Mouse (Mus musculus): ENCODE measurements at regions not wholly inside any gene's neighbourhood (a gene's known extent, or its start where the extent isn't known, plus 50 kb on each side); places are given as distances from the start of the nearest gene placed in this dataset.

GRCm38 (mm10) chr12:92509494-92509893, 660.5 kb upstream of the Sel1l start:
- DNase-seq (ENCODE audit: low read depth, low spot score): no peak

GRCm38 (mm10) chr12:92508796-92509489, 660.0 kb upstream of the Sel1l start:
- no peak for DNase-seq (ENCODE audit: low read depth, low spot score)

GRCm38 (mm10) chr12:92483984-92484383, 635.0 kb upstream of the Sel1l start:
- DNase-seq (ENCODE audit: low read depth, low spot score): no peak

GRCm38 (mm10) chr12:92474293-92475062, 625.5 kb upstream of the Sel1l start:
- no peak for DNase-seq (ENCODE audit: low read depth, low spot score)

GRCm38 (mm10) chr12:92451110-92451818, 602.3 kb upstream of the Sel1l start:
- DNase-seq (ENCODE audit: low read depth, low spot score): no peak

- no peak for DNase-seq (ENCODE audit: low read depth, low spot score)
Measured at GRCm38 (mm10) chr12:92418458-92418857, 569.5 kb upstream of the Sel1l start.

GRCm38 (mm10) chr12:92405506-92405905, 556.5 kb upstream of the Sel1l start:
- no peak for DNase-seq (ENCODE audit: low read depth, low spot score)

GRCm38 (mm10) chr12:92400987-92401386, 552.0 kb upstream of the Sel1l start:
- no peak for DNase-seq (ENCODE audit: low read depth, low spot score)

- DNase-seq (ENCODE audit: low read depth, low spot score): no peak
Measured at GRCm38 (mm10) chr12:92386195-92386594, 537.2 kb upstream of the Sel1l start.

- DNase-seq (ENCODE audit: low read depth, low spot score): no peak
Measured at GRCm38 (mm10) chr12:92384266-92384937, 535.4 kb upstream of the Sel1l start.

- DNase-seq (ENCODE audit: low read depth, low spot score): no peak
Measured at GRCm38 (mm10) chr12:92379130-92379529, 530.2 kb upstream of the Sel1l start.

- DNase-seq (ENCODE audit: low read depth, low spot score): no peak
Measured at GRCm38 (mm10) chr12:92365926-92366325, 517.0 kb upstream of the Sel1l start.

- DNase-seq (ENCODE audit: low read depth, low spot score): no peak
Measured at GRCm38 (mm10) chr12:92353386-92354257, 504.7 kb upstream of the Sel1l start.

- no peak for DNase-seq (ENCODE audit: low read depth, low spot score)
Measured at GRCm38 (mm10) chr12:92318241-92318640, 469.3 kb upstream of the Sel1l start.

- DNase-seq (ENCODE audit: low read depth, low spot score): no peak
Measured at GRCm38 (mm10) chr12:92317609-92318008, 468.7 kb upstream of the Sel1l start.

GRCm38 (mm10) chr12:92316285-92316684, 467.3 kb upstream of the Sel1l start:
- no peak for DNase-seq (ENCODE audit: low read depth, low spot score)

- no peak for DNase-seq (ENCODE audit: low read depth, low spot score)
Measured at GRCm38 (mm10) chr12:92315820-92316219, 466.9 kb upstream of the Sel1l start.

- DNase-seq (ENCODE audit: low read depth, low spot score): peak; percentile 30
Measured at GRCm38 (mm10) chr12:92302951-92303591, 454.1 kb upstream of the Sel1l start.

GRCm38 (mm10) chr12:92294887-92295286, 445.9 kb upstream of the Sel1l start:
- no peak for DNase-seq (ENCODE audit: low read depth, low spot score)

GRCm38 (mm10) chr12:92293341-92293720, 444.4 kb upstream of the Sel1l start:
- DNase-seq (ENCODE audit: low read depth, low spot score): no peak

Data from retina, adult 2 months (tissue).